In the genomic region with DNA sequence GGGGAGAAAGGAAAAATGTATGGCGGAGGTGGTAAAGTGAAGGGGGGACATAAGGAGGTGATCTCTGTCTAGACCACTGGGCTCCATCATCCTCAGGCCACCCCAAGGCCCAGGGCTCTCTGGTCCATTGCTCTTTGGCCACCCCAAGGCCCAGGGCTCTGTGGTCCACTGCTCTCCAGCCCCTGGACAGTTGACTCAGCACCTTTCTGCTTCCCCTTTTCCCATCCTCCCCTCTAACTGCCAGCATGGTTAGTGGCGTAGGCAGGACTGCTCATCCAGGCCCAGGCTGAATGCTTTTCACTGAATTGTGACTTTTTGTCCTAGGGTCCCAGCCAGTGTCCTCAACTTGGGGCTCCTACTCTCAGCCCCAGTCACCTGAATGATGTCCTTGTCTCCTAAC, we compare ENCODE assay signal across 14 mouse cellular contexts. TPM values are rescaled to one million over a fixed set of nuclear protein-coding genes. Genes with fewer than 3 reads are reported as not detected.
DNase-seq lines count a peak whose midpoint lies in the region; ATAC-seq and TF ChIP-seq lines count a peak whose summit lies in the region.
"Had no signal": no experiment of that assay in that cellular context is flagged by ENCODE, and none has a peak within 500 bp of the region (broad histone marks: within the 10 kb centered on the region; RNA-seq: fewer than 3 reads in every experiment).

No protein-coding gene starts in this region.

- no peak for ATAC-seq in heart, embryonic 13.5 days (ENCODE audit: extremely low read depth, insufficient number of reproducible peaks, low FRiP score, low TSS enrichment)
- no peak for ATAC-seq in liver, embryonic 13.5 days (ENCODE audit: low read depth)
- ATAC-seq: CD4-positive, CD25-positive, alpha-beta regulatory T cell, adult 4 months; intestine, embryonic 16.5 days had no signal

- H3K9me3 ChIP-seq in heart, embryonic 13.5 days = no peaks in the 10 kb centered on the region
- no peaks in the 10 kb centered on the region for H3K9me3 ChIP-seq in MEL (replicated peaks; ENCODE audit: insufficient read depth, low read length)
- no peaks in the 10 kb centered on the region for H3K9me3 ChIP-seq in liver, embryonic 13.5 days (replicated peaks)

- H3K4me2 ChIP-seq in heart, embryonic 13.5 days = no peak overlapping the region
- H3K4me2 ChIP-seq in liver, embryonic 13.5 days = peak overlapping the region; percentile 14; the same call in 1 of the 2 replicates
- H3K4me2 ChIP-seq: lung, embryonic 14.5 days had no signal

- peak overlapping the region; percentile 50 for H3K9ac ChIP-seq in heart, embryonic 13.5 days
- H3K9ac ChIP-seq in MEL (ENCODE audit: control insufficient read depth, low read depth, low read length, poor library complexity, severe bottlenecking) = peak overlapping the region; percentile 21; the same call in 1 of the 2 replicates
- H3K9ac ChIP-seq in liver, embryonic 13.5 days = peak overlapping the region; percentile 26; the same call in 1 of the 2 replicates
- H3K9ac ChIP-seq: lung, embryonic 14.5 days had no signal

- intact Hi-C loops in heart, postnatal 14 days (cut with DNase I) = no loop called here

- 81% methylated on average over 2 of the region's 2 CpGs for WGBS in heart, embryonic 13.5 days
- WGBS in liver, embryonic 13.5 days (ENCODE audit: insufficient replicate concordance) = 57% methylated on average over 2 of the region's 2 CpGs

- H3K79me2 ChIP-seq in MEL (ENCODE audit: control insufficient read depth, insufficient read depth, low read length, poor library complexity) = peaks cover 79% of the 10 kb centered on the region

- H3K4me1 ChIP-seq in heart, embryonic 13.5 days = peaks cover 99% of the 10 kb centered on the region
- H3K4me1 ChIP-seq in MEL (ENCODE audit: control insufficient read depth in 1 of 2, insufficient read depth in 2 of 2, low read length in 2 of 2) = peaks cover 35 to 47% of the 10 kb centered on the region in 2 experiments
- peaks cover 94% of the 10 kb centered on the region for H3K4me1 ChIP-seq in liver, embryonic 13.5 days (replicated peaks)

- DNase-seq in heart, postnatal 14 days = no peak
- DNase-seq in MEL (ENCODE audit: low read depth, low spot score) = peak; percentile 76
- DNase-seq in kidney, adult 8-10 months = peak; percentile 75 to 85
- DNase-seq in liver, embryonic 13.5 days = no peak
- no peak for DNase-seq in cerebellum, adult 11 months
- no peak for DNase-seq in cerebellum, adult 9-11 months
- DNase-seq: cerebellum, postnatal 10 days; lung, embryonic 14.5 days; spleen, adult 18-20 months had no signal

- H3K36me3 ChIP-seq in heart, embryonic 13.5 days = peaks cover 58% of the 10 kb centered on the region
- peaks cover 37 to 44% of the 10 kb centered on the region in 2 experiments for H3K36me3 ChIP-seq in MEL (ENCODE audit: control insufficient read depth in 1 of 2, insufficient read depth in 2 of 2, low read length in 2 of 2)
- H3K36me3 ChIP-seq in liver, embryonic 13.5 days = peaks cover 26% of the 10 kb centered on the region

- H3K27ac ChIP-seq in heart, embryonic 13.5 days (replicated peaks) = 0 out of 2 replicates have a peak overlapping the region, but pooled peaks have one; percentile 2
- peak overlapping the region; percentile 65 for H3K27ac ChIP-seq in MEL (ENCODE audit: control insufficient read depth, low read depth, low read length)
- H3K27ac ChIP-seq in liver, embryonic 13.5 days = peak overlapping the region; percentile 51; the same call in 1 of the 2 replicates

- H3K4me3 ChIP-seq in heart, embryonic 13.5 days = no peak overlapping the region
- H3K4me3 ChIP-seq in MEL (ENCODE audit: control insufficient read depth in 1 of 2, insufficient read depth in 1 of 2, low read depth in 2 of 2, low read length in 2 of 2) = peak overlapping the region in 1 of 2 experiments; percentile 2; a peak in 1 of 4 replicates
- no peak overlapping the region for H3K4me3 ChIP-seq in liver, embryonic 13.5 days (replicated peaks)

- no peak for TF ChIP-seq CTCF in MEL (IDR thresholded peaks at IDR 0.05 in 2 of 3, conservative IDR thresholded peaks at IDR 0.05 in 1 of 3; ENCODE audit: control insufficient read depth in 1 of 3, insufficient read depth in 1 of 3, low read depth in 2 of 3, low read length in 3 of 3, poor library complexity in 1 of 3, severe bottlenecking in 1 of 3)

- peak; percentile 17 to 60; a peak in 2 of 4 replicates for TF ChIP-seq EP300 in MEL (IDR thresholded peaks at IDR 0.05; ENCODE audit: low read depth in 1 of 2, low read length in 2 of 2)

- no peak for TF ChIP-seq RAD21 in MEL (IDR thresholded peaks at IDR 0.05; ENCODE audit: low read depth, low read length)

- no peaks in the 10 kb centered on the region for H3K27me3 ChIP-seq in heart, embryonic 13.5 days (replicated peaks)
- H3K27me3 ChIP-seq in MEL (ENCODE audit: control insufficient read depth in 1 of 2, insufficient read depth in 2 of 2, low read length in 2 of 2) = no peaks in the 10 kb centered on the region
- H3K27me3 ChIP-seq in liver, embryonic 13.5 days = no peaks in the 10 kb centered on the region

- no peak; a peak in 1 of 4 replicates for TF ChIP-seq POLR2A in MEL (IDR thresholded peaks at IDR 0.05; ENCODE audit: control insufficient read depth in 1 of 2, insufficient read depth in 1 of 2, low read depth in 1 of 2, low read length in 2 of 2, poor library complexity in 1 of 2)

TF ChIP-seq in MEL, 35 proteins besides CTCF, POLR2A, EP300 and RAD21:
- no peak for TF ChIP-seq POLR2AphosphoS5 (IDR thresholded peaks at IDR 0.05; ENCODE audit: borderline replicate concordance, low read depth, low read length)
- TF ChIP-seq MAX (IDR thresholded peaks at IDR 0.05; ENCODE audit: low read length) = no peak
- TF ChIP-seq SMC3 (IDR thresholded peaks at IDR 0.05; ENCODE audit: low read depth, low read length) = 0 out of 2 replicates have a peak, but pooled peaks have one; percentile 8
- peak; percentile 56; the same call in 1 of the 2 replicates for TF ChIP-seq GABPA (IDR thresholded peaks at IDR 0.05; ENCODE audit: low read depth, low read length)
- no peak for TF ChIP-seq USF2 (IDR thresholded peaks at IDR 0.05; ENCODE audit: borderline replicate concordance in 1 of 2, insufficient read depth in 1 of 2, low read depth in 1 of 2, low read length in 2 of 2)
- TF ChIP-seq MAFK (IDR thresholded peaks at IDR 0.05; ENCODE audit: borderline replicate concordance, low read depth, low read length) = peak; percentile 85
- TF ChIP-seq MAZ (IDR thresholded peaks at IDR 0.05; ENCODE audit: low read depth, low read length) = 0 out of 2 replicates have a peak, but pooled peaks have one; percentile 13
- peak; percentile 52; the same call in 1 of the 2 replicates for TF ChIP-seq MYB (IDR thresholded peaks at IDR 0.05; ENCODE audit: low read depth, low read length)
- TF ChIP-seq ETS1 (IDR thresholded peaks at IDR 0.05; ENCODE audit: low read depth, low read length) = no peak
- 0 out of 2 replicates have a peak, but pooled peaks have one; percentile 12 for TF ChIP-seq POLR2AphosphoS2 (IDR thresholded peaks at IDR 0.05; ENCODE audit: low read length)
- TF ChIP-seq JUND (IDR thresholded peaks at IDR 0.05; ENCODE audit: low read depth, low read length) = peak; percentile 73; the same call in 1 of the 2 replicates

RNA-seq across cellular contexts. Expression of a gene that starts 21.8 kb away (rescaled TPM):
- 73.1 and 73.4 TPM in 2 replicates for polyA plus RNA-seq in heart, embryonic 13.5 days (2015; fragmentation: Nextera tagmentation; extraction: Ambion mirVana)
- total RNA-seq in heart, postnatal 14 days (2021) = 10 to 100 TPM; 71.1 to 71.5 TPM
- total RNA-seq in MEL (2012; rRNA removed) = 113 and 131 TPM in 2 replicates
- 100 to 1,000 TPM in 1 of 2 experiments, not detected in 1; 183 TPM for polyA plus RNA-seq in MEL (2012; ENCODE audit: insufficient read depth in 1 of 2, insufficient read length in 2 of 2, low read depth in 1 of 2, low replicate concordance in 2 of 2, missing spikeins in 1 of 2)
- 16.4 and 17.9 TPM in 2 replicates for polyA plus RNA-seq in liver, embryonic 13.5 days (2015; fragmentation: Nextera tagmentation; extraction: Ambion mirVana)

RNA-seq across cellular contexts. Expression of a gene that starts 25.4 kb away (rescaled TPM):
- not detected in 2 replicates for polyA plus RNA-seq in heart, embryonic 13.5 days (2015; fragmentation: Nextera tagmentation; extraction: Ambion mirVana)
- total RNA-seq in heart, postnatal 14 days (2021) = not detected
- 0.08 TPM in 1 of 2 replicates, not detected in the other for total RNA-seq in MEL (2012; rRNA removed)
- polyA plus RNA-seq in MEL (2012; ENCODE audit: insufficient read depth in 1 of 2, insufficient read length in 2 of 2, low read depth in 1 of 2, low replicate concordance in 2 of 2, missing spikeins in 1 of 2) = under 1 TPM in 1 of 2 experiments, not detected in 1; 0.06 TPM
- not detected in 2 replicates for polyA plus RNA-seq in liver, embryonic 13.5 days (2015; fragmentation: Nextera tagmentation; extraction: Ambion mirVana)
- total RNA-seq: adrenal gland, postnatal 4 days had no signal
- polyA plus RNA-seq: heart, postnatal 0 days; intestine, embryonic 16.5 days; lung, embryonic 14.5 days had no signal

RNA-seq across cellular contexts. Expression of a gene that starts 51.9 kb away (rescaled TPM):
- polyA plus RNA-seq in heart, embryonic 13.5 days (2015; fragmentation: Nextera tagmentation; extraction: Ambion mirVana) = 173 and 202 TPM in 2 replicates
- total RNA-seq in heart, postnatal 14 days (2021) = 100 to 1,000 TPM in 1 of 2 experiments, 10 to 100 TPM in 1; 95.9 to 108 TPM
- total RNA-seq in MEL (2012; rRNA removed) = 500 and 594 TPM in 2 replicates
- 100 to 1,000 TPM; 176 to 706 TPM for polyA plus RNA-seq in MEL (2012; ENCODE audit: insufficient read depth in 1 of 2, insufficient read length in 2 of 2, low read depth in 1 of 2, low replicate concordance in 2 of 2, missing spikeins in 1 of 2)
- 187 and 206 TPM in 2 replicates for polyA plus RNA-seq in liver, embryonic 13.5 days (2015; fragmentation: Nextera tagmentation; extraction: Ambion mirVana)

RNA-seq across cellular contexts. Expression of a gene that starts 58.1 kb away (rescaled TPM):
- 54.8 and 61.4 TPM in 2 replicates for polyA plus RNA-seq in heart, embryonic 13.5 days (2015; fragmentation: Nextera tagmentation; extraction: Ambion mirVana)
- 10 to 100 TPM; 36.9 to 40.5 TPM for total RNA-seq in heart, postnatal 14 days (2021)
- 43.4 and 47.4 TPM in 2 replicates for total RNA-seq in MEL (2012; rRNA removed)
- polyA plus RNA-seq in MEL (2012; ENCODE audit: insufficient read depth in 1 of 2, insufficient read length in 2 of 2, low read depth in 1 of 2, low replicate concordance in 2 of 2, missing spikeins in 1 of 2) = 10 to 100 TPM in 1 of 2 experiments, not detected in 1; 71.0 TPM
- polyA plus RNA-seq in liver, embryonic 13.5 days (2015; fragmentation: Nextera tagmentation; extraction: Ambion mirVana) = 23.8 and 29.9 TPM in 2 replicates

Comparison
In these comparisons a context has a peak if more than half of its experiments do, and no peak if none do; other contexts are left out.
1. H3K27ac ChIP-seq: peak in every context shown above with its lines; median percentile 65 in MEL; 51 in liver, embryonic 13.5 days; 2 in heart, embryonic 13.5 days.
2. DNase-seq: peak in MEL (single experiment) and kidney, adult 8-10 months (2 of 2); none in heart, postnatal 14 days (0 of 2), liver, embryonic 13.5 days (single experiment), cerebellum, adult 11 months (single experiment) and cerebellum, adult 9-11 months (single experiment).
3. Peak in every context shown above with its lines, with median percentiles within 50 percentile points of each other: H3K9ac ChIP-seq.